Mouse (Mus musculus) heart, embryonic 12.5 days (tissue): ENCODE data around the gene Cdk11b. TPM values are rescaled to one million over a fixed set of nuclear protein-coding genes. Genes with fewer than 3 reads are reported as not detected.

ENCODE experiments used
- ATAC-seq: fragments of 200-750 bp; cut with Nextera tagmentation; 2 replicates; pipeline ENCODE4 v1.8.0; 2017; ENCODE audit warnings: moderate TSS enrichment, moderate library complexity; ENCODE audit not compliant: insufficient number of reproducible peaks, low FRiP score
- H3K27ac ChIP-seq: fragments of 300-500 bp; sonication (generic); 2 replicates; pipeline ENCODE4 v1.5.1; 2016; ENCODE audit warnings: mild to moderate bottlenecking, moderate library complexity; ENCODE audit not compliant: poor library complexity, severe bottlenecking
- H3K27me3 ChIP-seq: fragments of 300-500 bp; sonication (generic); replicated peaks from 2 replicates; pipeline ENCODE4 v1.6.1; 2016; ENCODE audit warnings: mild to moderate bottlenecking, moderate library complexity
- H3K36me3 ChIP-seq: fragments of 300-500 bp; sonication (generic); 2 replicates; pipeline ENCODE4 v1.6.1; 2016; ENCODE audit warnings: mild to moderate bottlenecking, moderate library complexity
- H3K4me1 ChIP-seq: fragments of 300-500 bp; sonication (generic); replicated peaks from 2 replicates; pipeline ENCODE4 v1.6.1; 2016; ENCODE audit warnings: mild to moderate bottlenecking
- H3K4me2 ChIP-seq: fragments of 300-500 bp; sonication (generic); 2 replicates; pipeline ENCODE4 v1.6.1; 2016; ENCODE audit warnings: mild to moderate bottlenecking, moderate library complexity
- H3K4me3 ChIP-seq: fragments of 300-500 bp; sonication (generic); 2 replicates; pipeline ENCODE4 v1.5.1; 2016; ENCODE audit warnings: mild to moderate bottlenecking
- H3K9ac ChIP-seq: fragments of 300-500 bp; sonication (generic); 2 replicates; pipeline ENCODE4 v1.6.1; 2016; ENCODE audit warnings: mild to moderate bottlenecking, moderate library complexity
- H3K9me3 ChIP-seq: fragments of 300-500 bp; sonication (generic); replicated peaks from 2 replicates; pipeline ENCODE4 v1.6.1; 2016; ENCODE audit warnings: mild to moderate bottlenecking, moderate library complexity
- WGBS: fragments of 180-500 bp; shearing (Covaris S2); methylation state at CpG from one replicate; pipeline ENCODE4 v1.1.7; 2016; 5-methylcytosine and 5-hydroxymethylcytosine counted together
- polyA plus RNA-seq: library from polyadenylated mRNA; unstranded; fragments of >200 nt; fragmentation: Nextera tagmentation; extraction: Ambion mirVana; gene quantifications from 2 replicates; pipeline ENCODE4 v1.2.1, GENCODE M21; 2016

Gene Cdk11b
- 51.8 and 52.3 TPM in 2 replicates for polyA plus RNA-seq

- WGBS = under 1% methylated on average over 84 of the region's 84 CpGs
- peaks cover 53% of the 10 kb centered on the region for H3K36me3 ChIP-seq
- H3K27me3 ChIP-seq = no peaks in the 10 kb centered on the region
These were observed at the start of gene Cdk11b for GRCm38 (mm10) chr4:155624338-155625291. Gene Cdk11b (plus strand): TSS chr4:155624854.

GRCm38 (mm10) chr4:155574931-155575330 lies 49.7 kb upstream of the Cdk11b start:
- Histone ChIP-seq H3K36me3 (peaks cover 27% of the 10 kb centered on the region), H3K4me2 (no peak overlapping the region), H3K4me1 (peaks cover 4% of the 10 kb centered on the region; the same call in 1 of the 2 replicates), H3K9me3 (no peaks in the 10 kb centered on the region), H3K27ac (no peak overlapping the region), H3K4me3 (no peak overlapping the region), H3K9ac (no peak overlapping the region), H3K27me3 (no peaks in the 10 kb centered on the region)
- WGBS = 73% methylated on average over 11 of the region's 11 CpGs
- ATAC-seq = no peak

More at GRCm38 (mm10) chr4:155624338-155625291, at the start of gene Cdk11b:
- Histone ChIP-seq H3K4me2 (peak within 1 kb of the TSS; percentile 80), H3K27ac (peak within 1 kb of the TSS; percentile 83), H3K4me1 (peaks cover 3% of the 10 kb centered on the region), H3K9me3 (no peaks in the 10 kb centered on the region), H3K4me3 (peak within 1 kb of the TSS; percentile 94), H3K9ac (peak within 1 kb of the TSS; percentile 90)
- ATAC-seq = peak; percentile 100

GRCm38 (mm10) chr4:155575521-155575920 lies 49.1 kb upstream of the Cdk11b start:
- no peak overlapping the region for H3K27ac ChIP-seq
- H3K9me3 ChIP-seq = no peaks in the 10 kb centered on the region
- no peak overlapping the region for H3K9ac ChIP-seq
- peaks cover 4% of the 10 kb centered on the region; the same call in 1 of the 2 replicates for H3K4me1 ChIP-seq
- H3K36me3 ChIP-seq = peaks cover 29% of the 10 kb centered on the region
- H3K27me3 ChIP-seq = no peaks in the 10 kb centered on the region
- no peak overlapping the region for H3K4me3 ChIP-seq
- WGBS = 90% methylated on average over 8 of the region's 8 CpGs
- H3K4me2 ChIP-seq = no peak overlapping the region
- ATAC-seq = no peak

GRCm38 (mm10) chr4:155577132-155577531 lies 47.5 kb upstream of the Cdk11b start:
- Histone ChIP-seq H3K9ac (no peak overlapping the region), H3K9me3 (no peaks in the 10 kb centered on the region), H3K4me3 (no peak overlapping the region), H3K4me2 (no peak overlapping the region), H3K27ac (no peak overlapping the region), H3K27me3 (no peaks in the 10 kb centered on the region), H3K4me1 (no peaks in the 10 kb centered on the region), H3K36me3 (peaks cover 32% of the 10 kb centered on the region)
- 88% methylated on average over 9 of the region's 9 CpGs for WGBS
- ATAC-seq = 0 out of 2 replicates have a peak, but pooled peaks have one; percentile 21

- peaks cover 38% of the 10 kb centered on the region for H3K36me3 ChIP-seq
- no peaks in the 10 kb centered on the region for H3K27me3 ChIP-seq
- no peak overlapping the region for H3K9ac ChIP-seq
- H3K4me2 ChIP-seq = no peak overlapping the region
- no peak for ATAC-seq
- no peak overlapping the region for H3K4me3 ChIP-seq
- 83% methylated on average over 5 of the region's 5 CpGs for WGBS
- H3K9me3 ChIP-seq = no peaks in the 10 kb centered on the region
- no peak overlapping the region for H3K27ac ChIP-seq
- H3K4me1 ChIP-seq = no peaks in the 10 kb centered on the region
These were observed 46.9 kb upstream of the Cdk11b start for GRCm38 (mm10) chr4:155577741-155578140.

- no peak for ATAC-seq
- Histone ChIP-seq H3K9me3 (no peaks in the 10 kb centered on the region), H3K36me3 (peaks cover 44% of the 10 kb centered on the region), H3K27me3 (no peaks in the 10 kb centered on the region), H3K27ac (no peak overlapping the region), H3K4me2 (no peak overlapping the region), H3K4me3 (no peak overlapping the region), H3K9ac (no peak overlapping the region), H3K4me1 (no peaks in the 10 kb centered on the region)
- 82% methylated on average over 7 of the region's 7 CpGs for WGBS
These were observed 46.1 kb upstream of the Cdk11b start for GRCm38 (mm10) chr4:155578336-155579125.

- WGBS = 38% methylated on average over 1 of the region's 1 CpGs
- Histone ChIP-seq H3K27me3 (no peaks in the 10 kb centered on the region), H3K36me3 (peaks cover 63% of the 10 kb centered on the region)
These were observed 44.2 kb upstream of the Cdk11b start for GRCm38 (mm10) chr4:155580420-155580819.

GRCm38 (mm10) chr4:155582279-155582905 lies 42.3 kb upstream of the Cdk11b start:
- no peak overlapping the region for H3K4me2 ChIP-seq
- no peaks in the 10 kb centered on the region for H3K9me3 ChIP-seq
- H3K27me3 ChIP-seq = no peaks in the 10 kb centered on the region
- no peak overlapping the region for H3K9ac ChIP-seq
- no peaks in the 10 kb centered on the region for H3K4me1 ChIP-seq
- ATAC-seq = no peak
- peaks cover 72% of the 10 kb centered on the region for H3K36me3 ChIP-seq
- no peak overlapping the region for H3K4me3 ChIP-seq
- 89% methylated on average over 6 of the region's 6 CpGs for WGBS
- H3K27ac ChIP-seq = no peak overlapping the region

More at GRCm38 (mm10) chr4:155580420-155580819, 44.2 kb upstream of the Cdk11b start:
- H3K9me3 ChIP-seq = no peaks in the 10 kb centered on the region
- no peak overlapping the region for H3K4me3 ChIP-seq
- H3K4me1 ChIP-seq = no peaks in the 10 kb centered on the region
- H3K9ac ChIP-seq = no peak overlapping the region
- no peak overlapping the region for H3K4me2 ChIP-seq
- ATAC-seq = no peak
- no peak overlapping the region for H3K27ac ChIP-seq

GRCm38 (mm10) chr4:155589356-155589755 lies 35.3 kb upstream of the Cdk11b start:
- Histone ChIP-seq H3K9me3 (no peaks in the 10 kb centered on the region), H3K4me3 (no peak overlapping the region), H3K4me1 (no peaks in the 10 kb centered on the region), H3K27me3 (no peaks in the 10 kb centered on the region), H3K27ac (no peak overlapping the region), H3K9ac (no peak overlapping the region), H3K36me3 (peaks cover 67% of the 10 kb centered on the region), H3K4me2 (no peak overlapping the region)
- WGBS = 88% methylated on average over 5 of the region's 5 CpGs
- no peak for ATAC-seq

- WGBS = 69% methylated on average over 7 of the region's 7 CpGs
- Histone ChIP-seq H3K4me1 (no peaks in the 10 kb centered on the region), H3K4me2 (no peak overlapping the region), H3K27ac (no peak overlapping the region), H3K9me3 (no peaks in the 10 kb centered on the region), H3K4me3 (no peak overlapping the region), H3K36me3 (peaks cover 51% of the 10 kb centered on the region), H3K27me3 (no peaks in the 10 kb centered on the region), H3K9ac (0 out of 2 replicates have a peak overlapping the region, but pooled peaks have one; percentile 7)
- ATAC-seq = no peak
These were observed 33.5 kb upstream of the Cdk11b start for GRCm38 (mm10) chr4:155591012-155591719.
